Mouse (Mus musculus) retina, postnatal 1 day (tissue): ENCODE measurements around the gene Efhc1.
"Not testable (repeated sequence)": the region's sequence is repeated elsewhere in the genome, so short reads cannot be mapped to it uniquely, and the experiment has no call there.

Source experiments
- DNase-seq: peaks from one replicate; pipeline ENCODE4 v3.0.0-alpha.2; 2012

Gene Efhc1

DNA sequence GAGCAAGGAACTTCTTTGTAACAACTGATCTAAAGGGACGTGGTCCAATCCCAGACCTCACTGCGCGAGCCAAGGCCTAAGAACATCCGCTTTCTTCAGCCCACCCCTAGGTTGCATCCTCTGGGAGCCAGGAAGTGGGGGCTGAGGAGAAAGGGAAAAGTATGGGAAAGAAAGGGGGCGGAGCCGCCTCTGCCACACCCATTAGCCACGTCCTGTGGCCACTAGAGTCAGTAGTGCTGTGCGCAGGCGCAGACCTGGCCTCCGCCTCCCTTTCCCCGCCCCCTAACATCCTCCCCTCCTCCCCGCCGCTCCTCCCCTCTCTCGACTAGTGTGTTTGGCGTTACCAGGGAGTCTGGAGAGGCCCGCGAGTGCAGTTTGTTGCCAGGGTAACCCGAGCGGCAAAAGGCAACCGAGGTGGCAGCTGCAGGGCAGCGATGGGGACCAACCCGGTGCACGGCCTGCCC, at the start of gene Efhc1:
TSS of gene Efhc1 (plus strand) at position 327 of the 464 bp plus-strand sequence.
- peak; percentile 97 for DNase-seq

GRCm38 (mm10) chr1:20905501-20906127, 45.8 kb upstream of the Efhc1 start:
- DNase-seq: no peak

- DNase-seq: no peak
Measured at GRCm38 (mm10) chr1:20906128-20906515, 45.3 kb upstream of the Efhc1 start.

DNA sequence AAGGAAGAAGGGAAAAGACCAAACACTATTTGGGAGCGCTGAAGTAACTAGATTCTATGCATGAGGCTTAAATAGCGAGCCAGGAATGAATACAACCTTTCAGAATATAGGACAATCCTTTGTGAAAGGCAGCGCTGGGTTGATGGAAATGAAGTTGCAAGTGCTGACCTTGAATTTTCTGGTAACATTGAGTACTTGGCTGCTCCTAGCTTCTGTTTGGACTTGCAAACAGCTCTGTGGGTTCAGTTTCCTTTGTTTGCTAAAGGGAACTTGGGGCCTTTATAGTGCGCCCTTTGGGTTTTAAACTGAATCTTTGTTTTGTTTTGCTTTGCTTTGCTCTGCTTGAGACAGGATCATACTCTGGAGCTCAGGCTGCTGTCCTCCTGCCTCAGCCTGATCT, 42.9 kb upstream of the Efhc1 start:
- no peak for DNase-seq

GRCm38 (mm10) chr1:20912115-20912514, 39.3 kb upstream of the Efhc1 start:
- no peak for DNase-seq

- no peak for DNase-seq
Measured at GRCm38 (mm10) chr1:20912527-20913171, 38.8 kb upstream of the Efhc1 start.

DNA sequence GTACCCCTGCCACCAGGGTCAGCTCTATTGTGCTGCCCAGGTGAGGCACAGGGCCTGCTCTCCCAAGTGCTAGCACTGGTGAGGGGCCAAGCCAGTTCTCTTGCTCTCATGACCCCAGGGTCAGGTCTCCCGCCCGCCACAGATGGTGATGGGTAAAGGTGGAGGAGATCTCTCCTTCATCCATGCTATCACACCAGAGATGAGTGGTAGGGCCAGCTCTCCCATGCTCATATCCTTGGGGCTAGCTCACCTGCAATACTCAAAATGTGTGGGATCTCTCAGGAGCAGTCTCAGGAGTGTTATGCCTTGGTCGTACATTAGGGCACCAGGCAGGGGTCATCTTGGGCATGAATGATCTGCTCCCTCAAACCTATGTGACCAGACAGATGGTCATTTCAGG, 36.7 kb upstream of the Efhc1 start:
- no peak for DNase-seq

DNA sequence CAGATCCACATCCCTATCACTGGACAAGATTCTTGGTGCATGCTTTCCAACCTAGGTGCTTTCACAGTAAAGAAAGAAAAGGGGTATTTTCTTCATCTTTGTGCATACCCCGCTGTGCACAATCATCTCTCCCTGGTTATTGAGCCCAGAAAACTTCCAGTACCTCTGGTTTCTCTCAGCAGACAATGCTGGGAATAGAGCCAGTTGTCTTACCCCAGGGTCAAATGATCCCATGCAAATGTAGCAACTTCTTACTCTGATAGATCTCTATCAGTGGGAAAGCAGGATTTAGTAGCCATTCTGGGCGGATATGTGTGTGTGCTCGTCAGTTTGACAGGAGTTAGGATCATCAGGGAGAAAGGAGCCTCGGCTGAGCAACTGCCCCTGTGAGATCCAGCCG, 35.8 kb upstream of the Efhc1 start:
- DNase-seq: no peak

GRCm38 (mm10) chr1:20917496-20918050, 33.9 kb upstream of the Efhc1 start:
- no peak for DNase-seq

DNA sequence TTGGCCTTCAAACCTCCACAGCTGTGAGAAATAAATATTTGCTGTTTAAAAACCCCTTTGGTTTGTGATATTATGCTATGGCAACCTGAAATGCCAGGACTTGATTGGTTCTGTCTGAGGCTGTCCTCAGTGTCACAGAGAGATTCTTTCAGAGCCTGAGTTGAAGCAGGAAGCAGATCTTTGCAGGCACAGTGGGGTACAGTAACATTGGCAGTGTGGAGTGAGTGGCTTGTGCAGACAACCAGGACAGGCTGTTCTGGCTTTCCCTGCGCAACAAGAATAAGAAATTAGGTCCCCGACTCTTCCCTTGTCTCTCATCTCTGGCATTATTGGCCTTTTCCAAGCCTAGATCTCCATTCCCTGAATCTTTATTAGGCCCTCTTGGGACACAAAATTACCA, 31.7 kb upstream of the Efhc1 start:
- no peak for DNase-seq

DNA sequence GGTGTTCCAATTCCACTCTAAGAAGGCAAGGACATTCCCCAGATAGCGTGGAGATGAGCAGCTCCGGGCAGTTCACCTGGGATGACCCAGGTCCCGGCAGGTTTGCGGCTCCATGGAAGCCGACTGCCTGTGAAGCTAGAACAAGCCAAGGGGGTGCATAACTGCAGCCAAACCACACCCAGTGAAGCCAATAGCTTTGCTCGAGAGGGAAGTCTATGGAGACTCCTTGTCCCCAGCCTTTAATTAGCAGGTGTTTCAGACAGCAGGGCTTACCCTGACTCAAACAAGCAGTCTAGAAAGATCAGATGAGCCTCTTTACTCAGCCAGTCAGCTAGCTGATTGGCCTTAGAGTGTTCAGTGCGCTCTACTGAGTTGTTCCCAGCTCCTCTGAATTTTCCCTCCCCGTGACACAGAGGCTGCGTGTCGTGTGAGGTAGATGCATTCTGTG, 30.3 kb upstream of the Efhc1 start:
- DNase-seq: no peak

DNA sequence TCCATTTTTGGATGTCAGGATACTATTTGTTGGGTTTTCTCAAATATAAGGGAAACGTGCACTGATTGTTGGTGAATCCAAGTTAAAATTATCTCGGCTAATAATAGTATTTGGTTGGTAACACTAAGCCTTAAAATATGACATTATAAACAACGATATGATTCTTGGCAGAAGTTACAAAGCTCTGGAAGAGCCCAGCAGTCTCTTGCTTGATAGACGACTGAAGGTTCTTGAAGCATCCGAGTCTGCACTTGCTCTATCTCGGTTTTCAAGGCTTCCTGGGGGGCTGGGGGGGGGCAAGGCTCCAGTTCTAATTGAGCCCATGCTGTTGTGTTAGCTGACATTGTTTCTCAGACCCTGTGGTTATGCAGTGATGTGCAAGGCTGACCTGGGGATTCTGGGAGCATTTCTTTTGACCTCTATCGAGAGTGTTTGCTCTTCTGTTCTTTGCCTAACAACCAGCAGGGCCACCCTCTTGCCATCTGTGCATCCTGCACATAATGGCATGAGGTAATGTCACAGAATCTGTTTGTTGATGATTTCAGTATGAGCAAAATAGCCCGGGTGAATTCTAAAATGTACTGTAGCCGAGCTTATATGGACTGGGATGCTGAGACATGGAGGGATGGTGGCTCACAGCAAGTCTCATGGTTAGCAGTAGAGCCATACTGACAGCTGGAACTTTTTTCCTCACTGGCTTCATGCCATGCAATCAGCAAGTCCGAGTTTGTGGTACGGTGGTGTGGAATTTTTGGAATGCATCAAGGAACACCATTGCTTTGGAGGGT, 28.6 kb upstream of the Efhc1 start:
- DNase-seq: peak; percentile 11

GRCm38 (mm10) chr1:20925324-20925723, 26.1 kb upstream of the Efhc1 start:
- not testable (repeated sequence) for DNase-seq

GRCm38 (mm10) chr1:20925926-20926325, 25.5 kb upstream of the Efhc1 start:
- DNase-seq: no peak

DNA sequence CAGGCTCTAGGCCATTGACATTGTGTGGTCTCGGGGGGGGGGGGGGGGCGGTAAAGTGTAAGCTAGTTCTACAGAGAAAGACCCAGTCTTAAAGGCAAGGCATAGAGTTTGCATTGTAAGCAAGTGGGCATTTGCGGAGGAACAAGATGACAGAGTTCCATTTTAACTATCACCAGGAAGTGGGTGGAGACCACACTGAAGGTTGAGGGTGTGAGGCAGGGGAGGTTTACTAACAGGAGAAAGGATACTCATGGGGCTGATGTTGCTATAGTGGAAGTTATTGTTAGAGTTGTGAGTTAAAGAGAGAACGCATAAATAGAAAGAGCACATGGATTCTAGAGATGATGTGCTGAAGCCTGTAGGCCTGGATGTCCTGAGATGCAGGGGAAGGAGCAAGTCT, 25.1 kb upstream of the Efhc1 start:
- DNase-seq: no peak

GRCm38 (mm10) chr1:20928487-20928886, 22.9 kb upstream of the Efhc1 start:
- DNase-seq: no peak

GRCm38 (mm10) chr1:20933457-20933856, 18.0 kb upstream of the Efhc1 start:
- DNase-seq: peak; percentile 73

GRCm38 (mm10) chr1:20935106-20935505, 16.3 kb upstream of the Efhc1 start:
- DNase-seq: no peak

GRCm38 (mm10) chr1:20939046-20939445, 12.4 kb upstream of the Efhc1 start:
- DNase-seq: peak; percentile 79

DNA sequence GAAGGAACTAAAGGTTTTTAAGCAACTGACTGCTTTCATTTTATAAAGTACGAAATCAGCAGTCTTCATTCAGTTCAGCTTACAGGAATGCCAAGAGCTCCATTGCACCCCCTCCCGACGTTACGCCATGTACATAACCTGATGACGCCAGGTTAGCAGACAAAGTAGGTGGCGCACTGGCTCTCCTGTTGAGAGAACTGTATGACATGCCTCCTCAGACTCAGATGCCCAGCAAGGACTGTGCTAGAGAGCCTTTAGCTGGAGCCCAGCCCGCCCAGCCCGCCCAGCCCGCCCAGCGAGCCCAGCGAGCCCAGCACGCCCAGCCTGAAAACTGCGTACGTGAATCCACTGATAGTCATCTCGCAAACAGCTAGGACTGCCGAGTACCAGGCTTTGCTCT, 11.3 kb upstream of the Efhc1 start:
- DNase-seq: no peak

GRCm38 (mm10) chr1:20941322-20941721, 10.1 kb upstream of the Efhc1 start:
- DNase-seq: no peak

DNA sequence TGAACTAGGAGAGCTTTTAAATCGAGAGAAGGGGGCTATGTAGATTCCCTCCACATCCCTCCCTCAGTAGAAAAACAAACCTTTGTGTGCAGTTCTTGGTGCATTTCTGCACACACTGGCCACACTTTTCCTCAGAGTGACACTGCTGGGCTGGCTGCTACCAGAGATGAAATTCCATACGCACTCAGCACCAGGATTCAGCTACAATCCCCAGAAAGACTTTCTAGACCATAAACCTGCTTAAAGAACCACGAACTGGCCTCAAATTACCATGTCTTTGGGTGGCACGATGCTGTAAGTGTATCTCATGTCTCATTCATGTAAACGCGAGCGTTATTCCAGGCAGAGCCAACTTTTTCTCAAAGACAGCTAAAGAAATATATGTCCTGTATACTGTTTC, 9.6 kb upstream of the Efhc1 start:
- DNase-seq: no peak

DNA sequence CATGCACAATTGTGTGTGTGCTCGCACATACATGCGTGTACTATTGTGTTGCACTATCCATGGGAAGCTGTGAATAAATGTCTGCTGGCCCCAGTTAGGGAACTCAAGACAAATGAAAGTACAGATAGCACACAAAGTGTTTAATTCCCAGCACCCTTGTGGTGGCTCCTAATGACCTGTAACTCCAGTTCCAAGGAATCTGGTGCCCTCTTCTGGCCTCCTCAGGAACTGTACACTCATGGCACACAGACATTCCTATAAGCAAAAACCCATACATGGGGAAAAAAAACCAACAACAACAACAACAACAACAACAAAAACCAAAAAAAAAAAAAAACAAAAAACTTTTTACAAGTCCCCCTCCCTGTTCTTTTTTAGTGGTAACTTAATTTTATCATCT, 8.4 kb upstream of the Efhc1 start:
- DNase-seq: no peak

GRCm38 (mm10) chr1:20951799-20952198, 373 bp downstream of the Efhc1 start:
- no peak for DNase-seq
